Mouse (Mus musculus) heart, postnatal 0 days (tissue): ENCODE measurements at regions not wholly inside any gene's neighbourhood (a gene's known extent, or its start where the extent isn't known, plus 50 kb on each side); places are given as distances from the start of the nearest gene placed in this dataset.

Source experiments
- CTCF ChIP-seq: IDR thresholded peaks from 2 replicates; pipeline ENCODE4 v1.5.1; 2016; ENCODE audit warnings: antibody characterized with exemption, control low read depth, low read depth
- EP300 ChIP-seq: IDR thresholded peaks from 2 replicates; pipeline ENCODE4 v1.6.1; 2016; ENCODE audit warnings: antibody characterized with exemption, low read depth

DNA sequence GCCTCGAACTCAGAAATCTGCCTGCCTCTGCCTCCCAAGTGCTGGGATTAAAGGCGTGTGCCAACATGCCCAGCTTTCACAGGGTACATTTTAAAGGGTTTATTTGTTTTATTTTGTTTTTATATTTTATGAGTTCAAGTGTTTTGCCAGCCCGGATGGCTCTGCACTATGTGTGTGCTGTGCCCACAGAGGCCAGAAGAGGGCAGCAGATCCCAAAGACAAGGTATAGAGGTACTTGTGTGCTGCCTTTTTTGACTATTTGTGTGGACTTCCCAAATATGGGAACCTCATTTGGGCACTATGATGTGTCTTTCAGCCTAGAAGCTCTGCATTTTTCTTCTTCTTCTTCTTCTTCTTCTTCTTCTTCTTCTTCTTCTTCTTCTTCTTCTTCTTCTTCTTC, 176.4 kb upstream of the Azi2 start:
- TF ChIP-seq CTCF (no peak), EP300 (no peak)
